Mouse (Mus musculus) kidney, adult 8-10 months (tissue): ENCODE results near the gene Dnajc10.

Experiments
- DNase-seq, 2 experiments: peaks; one replicate each; pipeline ENCODE4 v3.0.0; 2022

The Dnajc10 gene

GRCm38 (mm10) chr2:80315242-80316161 lies at the start of gene Dnajc10:
Gene Dnajc10 (plus strand): TSS chr2:80315466.
- DNase-seq: peak; percentile 88 to 91

DNA sequence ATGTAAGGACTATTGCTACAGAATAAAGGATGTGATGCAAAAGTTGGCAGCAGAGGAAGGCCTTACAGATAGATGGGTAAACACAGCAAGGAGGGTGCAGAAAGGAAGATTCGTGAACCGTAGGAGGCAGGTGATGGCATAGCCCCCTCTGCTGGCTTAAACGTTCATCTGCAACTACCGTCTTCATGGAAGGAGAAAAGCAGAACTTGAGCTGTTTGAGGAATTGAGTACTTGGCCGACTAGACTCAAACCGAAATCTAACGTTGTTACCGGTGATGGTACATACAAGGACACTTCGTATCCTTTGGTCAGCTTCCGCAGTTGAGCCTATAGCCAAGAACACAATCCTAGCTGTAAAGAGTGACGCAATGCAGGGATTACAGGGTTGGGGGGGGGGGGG lies 48.4 kb upstream of the Dnajc10 start:
- peak; percentile 51 to 78 for DNase-seq

DNA sequence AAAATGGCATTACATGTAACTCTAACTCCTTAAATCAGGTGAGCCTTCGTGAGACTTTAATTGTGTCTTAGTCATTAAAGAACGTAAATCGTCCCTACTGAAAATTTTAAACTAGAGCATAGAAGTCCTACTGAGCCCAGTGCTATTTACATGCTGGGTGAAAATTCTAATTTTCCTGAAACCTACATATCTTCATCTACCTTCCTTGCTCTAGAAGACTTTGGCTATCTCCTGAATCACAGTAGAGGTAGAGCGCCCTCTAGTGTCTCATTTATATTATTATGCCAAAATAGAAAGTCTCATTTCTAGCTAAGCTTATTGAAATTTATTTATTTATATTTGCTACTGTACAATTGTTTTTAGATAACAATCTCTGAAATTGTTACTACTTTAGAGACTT lies 47.2 kb upstream of the Dnajc10 start:
- DNase-seq: no peak

- DNase-seq: no peak
Observed at GRCm38 (mm10) chr2:80271431-80271830, 43.8 kb upstream of the Dnajc10 start.

GRCm38 (mm10) chr2:80273038-80273437 lies 42.2 kb upstream of the Dnajc10 start:
- no peak for DNase-seq

DNA sequence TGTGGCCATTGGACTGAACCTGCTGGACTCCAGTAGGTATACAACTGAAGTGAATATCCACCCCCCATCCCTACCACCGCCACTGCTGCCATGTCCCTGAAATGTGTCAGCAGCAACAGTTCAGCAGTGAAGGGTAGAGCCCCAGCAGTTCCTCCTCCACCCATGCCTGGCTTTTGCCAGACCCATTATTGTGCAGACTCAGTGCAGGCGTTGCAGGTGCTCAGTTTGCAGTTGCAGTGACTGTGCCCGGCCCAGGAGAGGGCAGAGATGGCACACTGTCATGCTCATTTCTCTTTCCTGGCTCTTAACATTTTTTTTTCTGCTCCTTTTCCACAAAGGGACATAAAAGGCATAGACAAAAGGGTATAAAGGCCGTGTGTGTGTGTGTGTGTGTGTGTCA lies 41.5 kb upstream of the Dnajc10 start:
- DNase-seq: no peak

- DNase-seq: peak; percentile 31 to 46
Observed at GRCm38 (mm10) chr2:80275136-80275535, 40.1 kb upstream of the Dnajc10 start.

GRCm38 (mm10) chr2:80282214-80282613 lies 33.1 kb upstream of the Dnajc10 start:
- peak; percentile 55 to 70 for DNase-seq

- no peak for DNase-seq
Observed at GRCm38 (mm10) chr2:80286397-80286796, 28.9 kb upstream of the Dnajc10 start.

- no peak for DNase-seq
Observed at GRCm38 (mm10) chr2:80292172-80292571, 23.1 kb upstream of the Dnajc10 start, which contains the start of gene Prdx6b. Gene Prdx6b (plus strand): TSS chr2:80292472.

GRCm38 (mm10) chr2:80298334-80298733 lies 16.9 kb upstream of the Dnajc10 start:
- no peak for DNase-seq

- no peak for DNase-seq
Observed at GRCm38 (mm10) chr2:80300806-80301205, 14.5 kb upstream of the Dnajc10 start.

- DNase-seq: no peak
Observed at GRCm38 (mm10) chr2:80303957-80304356, 11.3 kb upstream of the Dnajc10 start.

- DNase-seq: no peak
Observed at GRCm38 (mm10) chr2:80307701-80308100, 7.6 kb upstream of the Dnajc10 start.

DNA sequence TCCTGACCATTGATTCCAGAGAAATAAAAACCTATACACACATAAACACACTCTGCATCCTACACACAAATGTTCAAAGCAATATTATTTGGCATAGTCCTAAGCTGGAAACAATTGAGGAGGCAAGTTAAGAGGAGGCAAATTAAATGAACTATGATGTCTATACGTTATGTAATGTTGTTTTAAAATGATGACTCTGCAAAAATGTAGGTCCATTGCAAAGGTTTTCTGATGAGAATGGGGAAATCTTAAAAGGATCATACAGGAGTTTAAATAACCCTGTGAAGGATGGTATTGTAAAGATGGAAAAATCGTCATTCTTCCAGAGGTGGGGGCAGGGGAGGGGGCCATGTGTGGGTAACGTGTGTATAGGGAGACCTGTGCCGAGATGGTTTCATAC lies 5.5 kb upstream of the Dnajc10 start:
- DNase-seq: no peak

GRCm38 (mm10) chr2:80310772-80311171 lies 4.5 kb upstream of the Dnajc10 start:
- no peak for DNase-seq

DNA sequence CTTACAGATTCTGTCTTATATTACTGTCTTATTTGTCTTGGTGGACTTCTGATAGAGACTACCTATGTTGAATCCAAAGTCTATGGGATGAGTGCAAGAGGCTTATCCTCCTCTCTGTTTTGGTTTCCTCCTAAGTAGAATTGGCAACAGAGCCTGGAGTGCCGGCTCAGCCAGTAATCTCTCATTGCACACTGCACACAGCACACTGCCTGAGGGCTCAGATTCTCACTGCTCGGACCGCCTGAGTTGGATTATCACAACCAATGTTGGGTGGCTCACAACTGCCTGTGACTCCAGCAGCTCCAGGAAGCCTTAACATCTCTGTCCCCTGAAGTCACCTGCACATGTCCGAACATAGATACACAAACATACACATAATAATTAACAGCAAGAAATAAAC lies 3.9 kb upstream of the Dnajc10 start:
- no peak for DNase-seq

GRCm38 (mm10) chr2:80314201-80314600 lies 1.1 kb upstream of the Dnajc10 start:
- DNase-seq: no peak

GRCm38 (mm10) chr2:80314854-80315241 lies 418 bp upstream of the Dnajc10 start:
- peak in 1 of 2 experiments; percentile 4 for DNase-seq

GRCm38 (mm10) chr2:80322878-80323277 lies 7.6 kb downstream of the Dnajc10 start:
- DNase-seq: no peak

- DNase-seq: no peak
Observed at GRCm38 (mm10) chr2:80325779-80326178, 10.5 kb downstream of the Dnajc10 start.

GRCm38 (mm10) chr2:80327272-80327671 lies 12.0 kb downstream of the Dnajc10 start:
- no peak for DNase-seq

- no peak for DNase-seq
Observed at GRCm38 (mm10) chr2:80328961-80329653, 13.8 kb downstream of the Dnajc10 start.

- no peak for DNase-seq
Observed at GRCm38 (mm10) chr2:80340537-80340936, 25.3 kb downstream of the Dnajc10 start.
